Mouse (Mus musculus): ENCODE results near the gene Nfkbid. TPM values are rescaled to one million over a fixed set of nuclear protein-coding genes. Genes with fewer than 3 reads are reported as not detected.

The Nfkbid gene
- total and polyA plus RNA-seq, 3 experiments: 144 to 197 (median 161) TPM

- Histone ChIP-seq H3K27ac (ENCODE audit: insufficient read depth, low read depth) (no peak overlapping the region), H3K9ac (ENCODE audit: insufficient read depth, low read depth) (no peak overlapping the region), H3K4me1 (ENCODE audit: control insufficient read depth in 1 of 2, insufficient read depth in 2 of 2) (peaks cover 10 to 68% of the 10 kb centered on the region in 2 experiments), H3K4me3 (replicated peaks in 1 of 3; ENCODE audit: low read depth in 2 of 3, low read length in 2 of 3, poor library complexity in 1 of 3) (no peak overlapping the region), H3K27me3 (replicated peaks) (peaks cover 5% of the 10 kb centered on the region), H3K36me3 (replicated peaks in 1 of 2; ENCODE audit: control insufficient read depth in 1 of 2, insufficient read depth in 1 of 2, low read length in 1 of 2) (peaks cover 40 to 49% of the 10 kb centered on the region in 2 experiments), H3K79me2 (replicated peaks; ENCODE audit: control insufficient read depth, extremely low read depth, insufficient read depth, poor library complexity, severe bottlenecking) (0 out of 2 replicates have a peak, but pooled peaks cover 4% of the 10 kb centered on the region), H3K4me2 (ENCODE audit: insufficient read depth, low read depth, poor library complexity, severe bottlenecking) (no peak overlapping the region), H3K9me3 (replicated peaks; ENCODE audit: low read length) (no peaks in the 10 kb centered on the region)
- dilution Hi-C loops (cut with MboI; ENCODE audit: extremely low pct_ligation_motif_present, extremely low pct_unique_long_range_greater_than_20kb, low sequenced_read_pairs): no loop called here
- TF ChIP-seq POLR2A (IDR thresholded peaks at IDR 0.05; ENCODE audit: low read depth, low read length): no peak
- TF ChIP-seq ZMIZ1 (IDR thresholded peaks at IDR 0.05; ENCODE audit: low read depth, low read length): peak; percentile 65; the same call in 1 of the 2 replicates
- no peak for DNase-seq (ENCODE audit: extremely low read depth)
- in situ Hi-C loops (cut with MboI; ENCODE audit: low pct_ligation_motif_present, low pct_unique_long_range_greater_than_20kb, low sequenced_read_pairs): loop anchor here (5.0 kb wide), 1 partner anchor 37 kb away; no protein-coding TSS in a partner anchor
Observed at GRCm38 (mm10) chr7:30429327-30429726, 7.8 kb downstream of the Nfkbid start.

- Histone ChIP-seq H3K36me3 (replicated peaks in 1 of 2; ENCODE audit: control insufficient read depth in 1 of 2, insufficient read depth in 1 of 2, low read length in 1 of 2) (peaks cover 32 to 41% of the 10 kb centered on the region in 2 experiments), H3K9ac (ENCODE audit: insufficient read depth, low read depth) (no peak overlapping the region), H3K27me3 (replicated peaks) (peaks cover 12% of the 10 kb centered on the region), H3K27ac (ENCODE audit: insufficient read depth, low read depth) (peak overlapping the region; percentile 33), H3K79me2 (replicated peaks; ENCODE audit: control insufficient read depth, extremely low read depth, insufficient read depth, poor library complexity, severe bottlenecking) (no peaks in the 10 kb centered on the region), H3K9me3 (replicated peaks; ENCODE audit: low read length) (no peaks in the 10 kb centered on the region), H3K4me3 (replicated peaks in 1 of 3; ENCODE audit: low read depth in 2 of 3, low read length in 2 of 3, poor library complexity in 1 of 3) (no peak overlapping the region), H3K4me2 (ENCODE audit: insufficient read depth, low read depth, poor library complexity, severe bottlenecking) (no peak overlapping the region), H3K4me1 (ENCODE audit: control insufficient read depth in 1 of 2, insufficient read depth in 2 of 2) (peaks cover 10 to 59% of the 10 kb centered on the region in 2 experiments)
- dilution Hi-C loops (cut with MboI; ENCODE audit: extremely low pct_ligation_motif_present, extremely low pct_unique_long_range_greater_than_20kb, low sequenced_read_pairs): no loop called here
- TF ChIP-seq CHD2 (IDR thresholded peaks at IDR 0.05; ENCODE audit: low read length) (no peak), GABPA (IDR thresholded peaks at IDR 0.05; ENCODE audit: insufficient replicate concordance, low read depth, low read length) (no peak), JUND (conservative IDR thresholded peaks at IDR 0.05; ENCODE audit: low read depth, low read length) (no peak), RAD21 (IDR thresholded peaks at IDR 0.05; ENCODE audit: low read depth, low read length) (no peak), KAT2A (IDR thresholded peaks at IDR 0.05; ENCODE audit: insufficient replicate concordance, low read length) (no peak), RCOR1 (conservative IDR thresholded peaks at IDR 0.05; ENCODE audit: low read depth, low read length) (no peak), MAZ (IDR thresholded peaks at IDR 0.05; ENCODE audit: low read depth, low read length) (no peak), ELF1 (IDR thresholded peaks at IDR 0.05; ENCODE audit: low read depth, low read length) (no peak), NELFE (IDR thresholded peaks at IDR 0.05; ENCODE audit: low read depth, low read length) (no peak), ETS1 (conservative IDR thresholded peaks at IDR 0.05; ENCODE audit: low read depth, low read length) (no peak), TCF12 (IDR thresholded peaks at IDR 0.05; ENCODE audit: low read depth, low read length) (no peak), BHLHE40 (IDR thresholded peaks at IDR 0.05; ENCODE audit: low read depth, low read length) (0 out of 2 replicates have a peak, but pooled peaks have one; percentile 6), MAX (IDR thresholded peaks at IDR 0.05; ENCODE audit: low read length) (0 out of 2 replicates have a peak, but pooled peaks have one; percentile 32), POLR2AphosphoS2 (IDR thresholded peaks at IDR 0.05; ENCODE audit: low read depth, low read length) (no peak), EP300 (IDR thresholded peaks at IDR 0.05; ENCODE audit: low read length) (0 out of 2 replicates have a peak, but pooled peaks have one; percentile 17), ZMIZ1 (IDR thresholded peaks at IDR 0.05; ENCODE audit: low read depth, low read length) (no peak), CTCF (conservative IDR thresholded peaks at IDR 0.05 in 1 of 2, IDR thresholded peaks at IDR 0.05 in 1 of 2; ENCODE audit: low read depth in 2 of 2, low read length in 2 of 2) (no peak), POLR2A (IDR thresholded peaks at IDR 0.05; ENCODE audit: low read depth, low read length) (no peak), MXI1 (IDR thresholded peaks at IDR 0.05; ENCODE audit: low read depth, low read length) (no peak), NRF1 (IDR thresholded peaks at IDR 0.05; ENCODE audit: low read depth, low read length) (no peak), ZC3H11A (IDR thresholded peaks at IDR 0.05; ENCODE audit: low read depth, low read length) (no peak), PAX5 (IDR thresholded peaks at IDR 0.05; ENCODE audit: low read length) (no peak), ZNF384 (IDR thresholded peaks at IDR 0.05; ENCODE audit: low read depth, low read length) (no peak)
- in situ Hi-C loops (cut with MboI; ENCODE audit: low pct_ligation_motif_present, low pct_unique_long_range_greater_than_20kb, low sequenced_read_pairs): no loop called here
- no peak for DNase-seq (ENCODE audit: extremely low read depth)
Observed at GRCm38 (mm10) chr7:30430191-30430590, 8.7 kb downstream of the Nfkbid start.
